Mouse (Mus musculus) left cerebral cortex, adult 2 months (tissue): ENCODE results near the gene Gzmm. TPM values are rescaled to one million over a fixed set of nuclear protein-coding genes. Genes with fewer than 3 reads are reported as not detected.

Experiments used
- DNase-seq, 2 experiments: peaks; one replicate each; pipeline ENCODE4 v3.0.0; 2021 to 2022; ENCODE audit warnings: low spot score in 2 of 2, mixed read lengths in 1 of 2; ENCODE audit errors: extremely low spot score in 1 of 2
- H3K27ac ChIP-seq: fragments of 200-600 bp; 2 replicates; pipeline ENCODE4 v1.8.1; 2022
- H3K4me3 ChIP-seq: fragments of 200-600 bp; 2 replicates; pipeline ENCODE4 v1.8.1; 2022
- CTCF ChIP-seq: fragments of 200-600 bp; IDR thresholded peaks from 2 replicates; pipeline ENCODE4 v1.8.1; 2022; ENCODE audit warnings: antibody characterized with exemption, mild to moderate bottlenecking, moderate library complexity
- intact Hi-C: fragments of 180-260 bp; cut with DNase I; formaldehyde crosslinking; loops from one replicate; pipeline ENCODE4 v1.15.1; 2025
- total RNA-seq, 2 experiments: library from RNA; stranded (reverse); gene quantifications; 2 replicates each; pipeline ENCODE4 v1.2.3; 2021

The Gzmm gene
- total RNA-seq, 2 experiments from 2014 or later, result 2.1 to 4.0 TPM

DNA sequence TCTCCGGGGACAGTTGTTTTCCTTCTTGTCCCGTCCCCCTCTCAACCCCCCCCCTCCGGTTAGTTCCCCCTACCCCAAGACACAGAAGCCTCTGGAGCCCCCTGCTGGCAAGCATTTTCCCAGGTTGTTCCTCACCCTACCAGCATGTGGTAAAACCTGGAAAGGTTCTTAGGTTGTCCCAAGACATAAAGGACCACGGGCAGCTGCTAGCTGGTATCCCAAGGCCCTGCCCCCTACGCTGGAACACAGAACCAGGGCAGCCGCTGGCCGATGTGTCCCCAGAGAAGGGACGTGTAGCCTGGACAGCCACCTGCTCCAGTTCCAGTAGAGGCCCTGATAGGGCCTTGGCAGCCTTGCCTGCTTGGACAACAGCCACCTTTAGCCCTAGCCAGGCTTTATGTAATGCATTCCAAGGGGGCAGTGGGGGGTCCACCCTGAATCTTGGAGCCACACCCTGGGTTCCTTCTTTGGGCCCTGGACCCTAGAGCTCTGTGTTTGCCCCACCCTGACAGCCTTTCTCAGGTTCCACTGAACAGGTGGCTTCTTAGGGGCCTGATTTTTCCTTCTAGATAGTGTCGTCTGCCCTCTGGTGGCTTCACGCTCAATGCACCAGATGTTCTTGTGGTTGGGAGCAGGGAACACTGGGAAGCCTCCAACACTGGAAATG is 5.8 kb upstream of the Gzmm start:
- peak overlapping the region; percentile 63 for H3K4me3 ChIP-seq
- no peak for DNase-seq
- intact Hi-C loops, result no loop called here
- peak overlapping the region; percentile 77 for H3K27ac ChIP-seq
- TF ChIP-seq CTCF, result peak; percentile 42

DNA sequence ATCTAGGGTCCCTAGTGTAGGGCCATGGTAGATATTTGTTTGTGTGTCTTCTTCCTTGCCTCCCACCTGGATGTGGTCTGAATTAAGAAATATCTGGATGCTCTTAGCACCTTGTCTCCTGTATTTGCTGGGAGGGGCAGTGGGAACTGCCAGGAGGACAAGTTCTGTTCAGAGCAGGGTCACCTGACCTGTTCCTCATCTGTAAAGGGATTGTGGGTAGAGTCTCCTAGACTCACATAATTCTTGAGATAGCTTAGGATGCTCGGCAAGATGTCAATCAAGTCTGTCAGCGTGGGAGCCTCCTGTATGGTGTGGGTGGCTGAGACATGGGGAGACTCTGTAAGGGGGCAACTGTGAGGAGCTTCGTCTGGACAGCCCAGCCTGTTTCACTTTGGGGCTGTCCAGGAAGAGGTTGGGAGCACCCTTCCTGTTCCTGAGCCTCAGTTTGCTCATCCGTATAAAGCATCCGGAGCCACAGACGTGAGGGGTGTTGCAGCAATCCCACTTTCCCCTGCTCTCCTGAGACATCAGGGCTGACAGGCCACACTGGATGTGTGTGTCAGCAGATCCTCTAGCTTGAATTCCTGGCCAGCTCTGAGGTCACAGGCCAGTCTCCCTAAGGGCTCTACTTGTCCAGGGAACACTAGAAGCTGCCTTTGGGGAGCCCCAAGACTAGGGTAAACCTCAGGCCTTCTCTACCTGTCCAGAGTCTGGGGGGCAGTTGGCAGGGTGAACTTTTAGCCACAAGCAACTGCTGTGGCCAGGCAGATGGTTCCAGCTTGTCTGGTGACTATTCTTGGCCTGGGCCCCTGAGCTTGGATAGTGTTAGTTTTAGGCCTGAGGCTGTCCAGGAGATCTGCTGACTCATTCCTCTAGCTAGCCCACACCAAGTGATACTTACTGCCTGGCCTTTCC is 4.8 kb upstream of the Gzmm start:
- H3K27ac ChIP-seq, result peak overlapping the region; percentile 77
- TF ChIP-seq CTCF, result no peak
- intact Hi-C loops, result no loop called here
- no peak for DNase-seq
- H3K4me3 ChIP-seq, result peak overlapping the region; percentile 63

DNA sequence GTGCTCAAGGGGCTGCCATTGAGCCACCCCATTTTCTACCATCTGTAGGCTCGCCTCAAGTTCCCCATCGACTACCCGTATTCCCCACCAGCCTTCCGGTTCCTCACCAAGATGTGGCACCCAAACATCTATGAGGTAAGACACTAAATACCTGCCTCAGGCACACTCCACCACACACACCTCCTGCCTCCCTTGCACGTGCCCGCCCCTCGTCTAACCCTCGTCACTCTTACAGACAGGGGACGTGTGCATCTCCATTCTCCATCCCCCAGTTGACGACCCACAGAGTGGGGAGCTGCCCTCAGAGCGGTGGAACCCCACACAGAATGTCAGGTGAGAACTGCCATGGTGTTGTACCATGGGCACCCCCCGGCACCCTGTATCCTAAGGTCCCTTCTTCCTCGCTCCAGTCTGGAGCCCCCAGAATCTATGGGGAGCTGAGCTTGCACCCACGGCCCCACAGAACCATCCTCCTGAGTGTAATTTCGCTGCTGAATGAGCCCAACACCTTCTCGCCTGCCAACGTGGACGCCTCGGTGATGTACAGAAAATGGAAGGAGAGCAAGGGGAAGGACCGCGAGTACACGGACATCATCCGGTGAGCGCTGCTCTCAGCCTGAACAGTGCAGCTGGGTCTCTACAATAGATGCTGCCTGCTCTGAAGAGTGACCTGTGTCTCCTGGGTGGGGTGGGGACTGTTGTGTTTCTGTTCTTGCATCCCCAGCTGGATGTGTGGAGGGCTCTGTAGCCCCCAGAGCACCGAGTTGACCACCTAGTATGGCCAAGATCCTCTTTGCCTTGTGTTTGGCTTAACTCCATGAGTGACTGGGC is 3.8 kb upstream of the Gzmm start:
- Histone ChIP-seq H3K4me3 (no peak overlapping the region), H3K27ac (no peak overlapping the region)
- TF ChIP-seq CTCF, result no peak
- intact Hi-C loops, result no loop called here
- DNase-seq, result no peak

DNA sequence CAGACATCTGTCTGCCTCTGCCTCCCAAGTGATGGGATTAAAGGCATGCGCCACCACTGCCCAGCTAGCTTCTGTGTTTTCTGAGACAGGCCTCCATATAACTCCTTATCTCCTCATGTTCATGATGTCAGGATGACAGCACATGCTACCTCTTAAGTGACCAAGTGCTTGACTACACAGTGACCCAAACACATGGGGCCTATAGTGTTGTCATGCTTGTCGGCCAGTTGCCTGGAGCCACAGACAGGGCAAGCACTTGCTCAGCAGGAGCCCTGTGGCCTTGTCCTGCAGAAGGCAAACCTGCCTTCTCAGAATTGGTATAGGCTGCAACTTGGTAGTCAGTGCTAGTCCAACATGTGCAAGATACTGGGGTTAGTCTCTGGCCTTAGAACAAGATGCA is 2.6 kb upstream of the Gzmm start:
- no peak for DNase-seq
- no peak overlapping the region for H3K27ac ChIP-seq
- no peak overlapping the region for H3K4me3 ChIP-seq
- TF ChIP-seq CTCF, result no peak
- intact Hi-C loops, result no loop called here

DNA sequence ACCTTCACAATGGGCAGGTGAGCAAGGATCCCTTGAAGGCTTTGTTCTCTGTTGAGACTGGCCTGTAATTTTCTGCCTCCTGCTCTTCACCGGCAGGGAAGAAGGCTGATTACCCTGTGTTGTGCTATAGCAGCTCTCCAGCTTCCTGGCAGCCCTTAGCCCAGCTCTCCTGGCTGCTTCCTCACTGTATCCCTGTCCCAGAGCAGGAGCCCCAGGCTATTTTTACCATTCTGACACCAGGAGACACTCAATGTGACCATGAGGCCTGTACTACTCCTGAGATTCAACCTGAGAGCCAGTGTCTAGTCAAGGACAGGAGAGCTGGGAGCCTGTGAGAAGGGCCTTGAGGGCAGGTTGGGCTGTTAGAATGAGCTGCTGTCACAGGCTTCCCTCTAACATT is 2.1 kb upstream of the Gzmm start:
- no peak for DNase-seq
- Histone ChIP-seq H3K4me3 (no peak overlapping the region), H3K27ac (no peak overlapping the region)
- no peak for TF ChIP-seq CTCF
- intact Hi-C loops, result no loop called here

DNA sequence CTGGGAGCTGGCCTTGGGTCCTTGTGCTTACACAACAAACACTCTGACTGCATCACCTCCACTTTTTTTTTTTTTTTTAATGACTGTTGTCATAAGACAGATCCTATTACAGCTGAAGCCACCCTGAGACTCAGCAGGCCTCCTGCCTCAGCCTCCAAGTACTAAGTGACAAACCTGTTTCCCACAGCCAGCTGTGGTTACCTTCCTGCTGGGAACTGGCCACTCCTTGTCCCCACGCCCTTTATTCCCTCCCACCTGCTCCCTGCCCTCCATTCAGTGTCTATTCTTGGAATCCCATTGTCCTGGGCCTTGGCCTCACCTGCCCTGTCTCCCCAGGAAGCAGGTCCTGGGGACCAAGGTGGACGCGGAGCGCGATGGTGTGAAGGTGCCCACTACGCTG is 1.3 kb upstream of the Gzmm start:
- no peak overlapping the region for H3K27ac ChIP-seq
- H3K4me3 ChIP-seq, result no peak overlapping the region
- intact Hi-C loops, result no loop called here
- DNase-seq, result no peak
- TF ChIP-seq CTCF, result no peak

DNA sequence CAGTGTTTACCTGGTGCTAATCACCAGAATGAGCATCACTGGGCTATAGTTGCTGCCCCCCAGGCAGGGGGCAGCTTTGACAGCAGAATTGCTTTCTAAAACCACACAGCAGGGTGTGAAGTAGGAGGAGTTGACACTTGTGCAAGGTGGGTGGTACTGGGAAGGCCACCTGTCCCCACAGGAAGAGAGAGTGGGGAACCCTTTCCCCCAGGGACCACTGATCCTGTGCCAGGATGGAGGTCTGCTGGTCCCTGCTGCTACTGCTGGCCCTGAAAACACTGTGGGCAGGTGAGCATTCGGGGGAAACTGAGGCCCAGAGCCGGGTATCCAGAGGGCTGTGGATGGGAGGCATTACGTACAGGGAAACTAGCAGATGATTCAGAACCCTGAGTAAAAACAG is 358 bp downstream of the Gzmm start:
- no peak for TF ChIP-seq CTCF
- DNase-seq, result no peak
- Histone ChIP-seq H3K4me3 (no peak overlapping the region), H3K27ac (no peak overlapping the region)
- intact Hi-C loops, result no loop called here

DNA sequence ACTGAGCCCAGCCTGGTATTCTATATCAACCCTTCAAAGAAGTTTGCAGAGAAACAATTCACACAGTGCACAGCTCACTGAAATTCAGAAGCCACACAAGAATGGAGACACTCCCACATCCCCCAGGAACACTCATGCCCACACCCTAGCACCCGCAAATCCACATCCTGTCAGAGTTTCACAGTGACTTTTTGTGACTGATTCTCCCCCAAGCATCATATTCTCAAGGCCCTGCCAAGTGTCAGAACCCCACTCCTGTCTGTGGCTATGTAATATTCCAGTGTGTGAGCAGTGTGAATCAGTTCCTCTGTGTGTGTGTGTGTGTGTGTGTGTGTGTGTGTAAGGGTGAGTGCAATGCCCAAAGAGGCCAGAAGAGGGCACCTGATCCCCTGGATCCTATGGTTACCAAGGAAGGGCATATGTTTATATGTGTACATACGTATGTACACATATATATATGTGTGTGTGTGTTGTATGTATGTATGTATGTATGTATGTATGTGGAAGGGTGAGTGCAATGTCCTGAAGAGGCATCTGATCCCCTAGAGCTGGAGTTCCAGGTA is 3.2 kb downstream of the Gzmm start:
- Histone ChIP-seq H3K27ac (no peak overlapping the region), H3K4me3 (no peak overlapping the region)
- TF ChIP-seq CTCF, result no peak; the same call in none of the 2 replicates
- no peak for DNase-seq
- intact Hi-C loops, result no loop called here

DNA sequence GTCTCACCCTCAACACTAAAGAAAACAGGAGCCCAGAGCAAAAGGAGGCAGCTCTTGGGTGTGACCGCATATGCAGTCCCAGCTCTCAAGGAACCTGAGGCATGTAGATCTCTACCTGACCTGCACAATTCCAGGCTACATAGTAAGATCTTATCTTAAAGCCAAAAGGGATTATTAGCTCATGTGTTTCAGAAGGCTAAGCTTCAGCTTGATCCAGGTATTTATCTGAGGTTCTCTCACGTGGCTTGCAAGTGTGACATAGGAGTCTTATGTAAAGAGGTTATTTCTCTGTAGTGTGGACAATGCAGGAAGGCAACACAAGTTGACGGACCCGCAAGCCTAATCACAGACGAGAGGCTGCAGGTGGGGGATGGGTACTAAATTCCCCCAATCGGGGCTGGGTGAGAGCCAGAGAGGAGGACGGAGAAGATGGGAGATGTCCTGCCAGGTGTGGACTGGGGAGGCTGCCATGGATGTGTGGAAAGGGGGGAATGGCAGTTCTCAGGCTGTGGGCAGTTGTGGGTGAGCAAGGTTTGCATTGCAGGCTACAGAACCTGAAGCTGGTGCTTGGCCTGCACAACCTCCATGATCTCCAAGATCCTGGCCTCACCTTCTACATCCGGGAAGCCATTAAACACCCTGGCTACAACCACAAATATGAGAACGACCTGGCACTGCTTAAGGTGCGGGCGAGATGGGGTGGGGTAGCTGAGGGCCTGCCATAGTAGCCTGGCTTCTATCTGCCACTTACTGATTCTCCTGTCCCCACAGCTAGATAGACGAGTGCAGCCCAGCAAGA is 5.0 kb downstream of the Gzmm start:
- TF ChIP-seq CTCF, result no peak
- no peak for DNase-seq
- H3K27ac ChIP-seq, result no peak overlapping the region
- no peak overlapping the region for H3K4me3 ChIP-seq
- intact Hi-C loops, result no loop called here

GRCm38 (mm10) chr10:79694379-79694655 is 5.5 kb downstream of the Gzmm start:
- DNase-seq, result no peak
- intact Hi-C loops, result no loop called here

More at GRCm38 (mm10) chr10:79694379-79694655, 5.5 kb downstream of the Gzmm start:
- no peak for TF ChIP-seq CTCF
- no peak overlapping the region for H3K4me3 ChIP-seq
- H3K27ac ChIP-seq, result no peak overlapping the region
